Mouse (Mus musculus): ENCODE data around the gene Chpt1. TPM values are rescaled to one million over a fixed set of nuclear protein-coding genes. Genes with fewer than 3 reads are reported as not detected.
A peak's percentile ranks its signal among the peaks of the same experiment; 100 is the strongest.
"Not testable (repeated sequence)": the region's sequence is repeated elsewhere in the genome, so short reads cannot be mapped to it uniquely, and the experiment has no call there.

Chpt1 gene
- polyA plus RNA-seq, 1 experiment from 2014 or later: 11.5 TPM

DNA sequence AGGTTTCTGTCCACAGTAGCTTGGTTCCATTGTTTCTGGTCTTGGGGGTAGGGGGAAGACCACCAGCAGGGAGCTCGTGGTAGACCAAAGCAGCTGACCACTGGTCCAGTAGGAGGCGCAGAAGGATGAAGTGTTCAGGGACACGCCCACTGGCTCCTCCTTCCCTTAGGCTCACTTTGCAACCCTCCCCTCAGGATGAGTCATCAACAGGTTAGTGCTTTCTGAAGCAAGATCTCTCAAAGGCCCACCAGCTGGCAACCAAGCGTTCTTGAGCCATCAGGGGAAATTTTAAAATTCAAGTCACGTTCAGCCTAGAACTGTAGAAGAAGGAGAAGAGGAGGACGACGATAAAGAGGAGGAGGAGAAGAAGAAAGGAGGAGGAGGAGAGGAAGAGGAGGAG lies 12.2 kb downstream of the Chpt1 start:
- 56% methylated on average over 7 of the region's 7 CpGs for WGBS
- ATAC-seq (replicated peaks): no peak
- no peaks in the 10 kb centered on the region for H3K4me1 ChIP-seq

DNA sequence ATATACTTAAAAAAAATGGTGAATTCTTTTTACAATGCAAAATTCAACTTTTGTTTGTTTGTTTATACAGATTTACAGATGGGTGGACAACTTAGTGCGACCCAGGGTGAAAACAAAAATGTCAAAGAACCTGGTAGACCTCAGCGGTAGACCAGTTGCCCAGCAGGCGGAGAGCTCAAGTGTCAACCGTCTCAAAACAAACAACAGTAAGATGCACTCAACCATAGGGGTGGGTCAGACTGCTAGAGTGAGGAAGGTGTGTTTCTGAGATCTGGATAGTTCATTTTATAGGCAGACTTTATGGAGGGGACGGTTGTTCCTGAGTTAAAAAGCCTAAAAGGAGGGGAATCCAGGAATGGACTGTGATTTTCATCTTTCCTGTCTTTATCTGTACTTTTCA lies 15.2 kb downstream of the Chpt1 start:
- no peak for ATAC-seq (replicated peaks)
- Histone ChIP-seq H3K36me3 (no peaks in the 10 kb centered on the region; the same call in 1 of the 2 replicates), H3K27ac (replicated peaks) (no peak overlapping the region), H3K27me3 (no peaks in the 10 kb centered on the region), H3K9me3 (no peaks in the 10 kb centered on the region), H3K4me2 (replicated peaks) (no peak overlapping the region), H3K9ac (replicated peaks) (no peak overlapping the region), H3K4me1 (no peaks in the 10 kb centered on the region), H3K4me3 (no peak overlapping the region)
- WGBS: 92% methylated on average over 5 of the region's 5 CpGs

More for the DNA sequence above, 12.2 kb downstream of the Chpt1 start:
- H3K9me3 ChIP-seq: no peaks in the 10 kb centered on the region
- H3K4me3 ChIP-seq: no peak overlapping the region
- H3K36me3 ChIP-seq: no peaks in the 10 kb centered on the region
- H3K27me3 ChIP-seq: no peaks in the 10 kb centered on the region
- H3K27ac ChIP-seq (replicated peaks): no peak overlapping the region
- no peak overlapping the region for H3K9ac ChIP-seq (replicated peaks)
- no peak overlapping the region for H3K4me2 ChIP-seq (replicated peaks)

GRCm38 (mm10) chr10:88482866-88483265 lies 21.0 kb downstream of the Chpt1 start:
- H3K36me3 ChIP-seq; H3K9ac ChIP-seq (replicated peaks); H3K9me3 ChIP-seq; H3K27ac ChIP-seq (replicated peaks); ATAC-seq (replicated peaks); H3K4me3 ChIP-seq; H3K4me2 ChIP-seq (replicated peaks); H3K4me1 ChIP-seq; H3K27me3 ChIP-seq: not testable (repeated sequence)
- 92% methylated on average over 10 of the region's 10 CpGs for WGBS

DNA sequence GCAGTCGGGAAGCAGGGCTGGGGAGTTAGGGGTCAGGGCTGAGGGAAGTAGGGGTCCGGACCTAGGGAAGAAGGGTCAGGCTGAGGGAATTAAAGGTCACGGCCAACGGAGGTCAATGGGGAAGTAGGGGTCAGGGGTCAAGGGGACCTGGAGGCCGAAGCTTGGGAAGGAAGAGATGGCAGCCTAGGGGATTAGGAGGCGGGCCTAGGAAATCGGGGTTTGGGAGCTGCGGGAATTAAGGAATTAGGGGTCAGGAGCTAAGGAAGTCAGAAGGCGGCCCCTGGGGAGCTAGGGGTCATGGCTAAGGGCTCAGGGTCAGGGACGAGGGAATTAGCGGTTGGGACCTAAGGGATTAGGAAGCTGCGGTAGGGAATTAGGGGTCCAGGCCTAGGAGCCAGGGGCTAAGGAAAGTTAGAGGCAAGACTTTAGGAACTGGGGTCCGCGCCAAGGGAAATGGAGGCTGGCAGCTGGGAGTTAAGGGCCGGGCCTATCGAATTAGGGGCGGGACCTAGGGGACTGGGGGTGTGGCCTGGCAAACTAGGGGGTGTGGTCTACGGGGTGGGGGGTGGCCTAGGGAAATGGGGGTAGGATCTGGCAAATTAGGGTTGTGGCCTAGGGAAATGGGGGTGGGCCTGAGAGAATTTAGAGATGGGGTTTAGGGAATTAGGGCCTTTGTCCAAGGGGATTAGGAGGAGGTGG lies 43.6 kb downstream of the Chpt1 start:
- no peaks in the 10 kb centered on the region for H3K27me3 ChIP-seq
- 73% methylated on average over 18 of the region's 18 CpGs for WGBS
- ATAC-seq (replicated peaks): no peak

GRCm38 (mm10) chr10:88459502-88459992 lies 44.3 kb downstream of the Chpt1 start, which contains the start of gene Sycp3:
Gene Sycp3 (plus strand): TSS chr10:88459569.
- Histone ChIP-seq H3K4me1 (no peaks in the 10 kb centered on the region), H3K27ac (replicated peaks) (no peak within 1 kb of the TSS), H3K4me2 (replicated peaks) (no peak within 1 kb of the TSS), H3K4me3 (no peak within 1 kb of the TSS), H3K36me3 (no peaks in the 10 kb centered on the region), H3K9ac (replicated peaks) (no peak within 1 kb of the TSS), H3K9me3 (no peaks in the 10 kb centered on the region), H3K27me3 (no peaks in the 10 kb centered on the region)
- ATAC-seq (replicated peaks): no peak
- 88% methylated on average over 33 of the region's 33 CpGs for WGBS

More for the DNA sequence above, 43.6 kb downstream of the Chpt1 start:
- Histone ChIP-seq H3K4me3 (no peak overlapping the region), H3K27ac (replicated peaks) (no peak overlapping the region), H3K36me3 (no peaks in the 10 kb centered on the region), H3K4me2 (replicated peaks) (no peak overlapping the region), H3K9me3 (no peaks in the 10 kb centered on the region), H3K4me1 (no peaks in the 10 kb centered on the region), H3K9ac (replicated peaks) (no peak overlapping the region)

- Histone ChIP-seq H3K36me3 (no peaks in the 10 kb centered on the region), H3K9me3 (no peaks in the 10 kb centered on the region), H3K27me3 (no peaks in the 10 kb centered on the region), H3K4me2 (replicated peaks) (no peak overlapping the region), H3K4me3 (no peak overlapping the region), H3K9ac (replicated peaks) (no peak overlapping the region), H3K27ac (replicated peaks) (no peak overlapping the region), H3K4me1 (no peaks in the 10 kb centered on the region)
- no peak for ATAC-seq (replicated peaks)
- 55% methylated on average over 6 of the region's 6 CpGs for WGBS
Observed at GRCm38 (mm10) chr10:88457816-88458215, 46.1 kb downstream of the Chpt1 start.

- no peak overlapping the region for H3K4me2 ChIP-seq (replicated peaks)
- no peak overlapping the region for H3K27ac ChIP-seq (replicated peaks)
- no peak overlapping the region for H3K4me3 ChIP-seq
- no peak overlapping the region for H3K9ac ChIP-seq (replicated peaks)
- H3K4me1 ChIP-seq: peaks cover 10% of the 10 kb centered on the region
- WGBS: 69% methylated on average over 6 of the region's 6 CpGs
- no peaks in the 10 kb centered on the region for H3K36me3 ChIP-seq
- no peak for ATAC-seq (replicated peaks)
- H3K27me3 ChIP-seq: no peaks in the 10 kb centered on the region
- no peaks in the 10 kb centered on the region for H3K9me3 ChIP-seq
Observed at GRCm38 (mm10) chr10:88451990-88452389, 51.9 kb downstream of the Chpt1 start.

DNA sequence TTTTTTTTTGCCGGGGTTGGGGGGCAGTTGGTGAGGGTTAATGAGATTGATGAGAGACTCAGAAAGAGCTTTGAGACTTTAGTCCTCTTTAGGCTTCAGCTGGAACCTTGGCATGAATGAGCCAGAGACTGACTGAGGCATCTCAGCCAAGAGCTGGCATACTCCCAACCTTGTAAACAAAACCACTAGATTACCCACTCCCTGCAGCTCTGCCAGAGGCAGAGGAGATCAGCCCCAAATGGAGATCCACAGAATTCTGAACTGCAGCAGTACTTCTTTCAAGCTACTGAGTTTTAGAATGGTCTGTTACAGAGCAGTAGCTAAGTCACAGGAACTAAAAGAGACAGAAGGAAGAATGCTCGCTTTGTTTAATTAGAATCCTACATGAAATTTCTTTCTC lies 52.7 kb downstream of the Chpt1 start:
- H3K36me3 ChIP-seq: 0 out of 2 replicates have a peak, but pooled peaks cover 3% of the 10 kb centered on the region
- H3K27me3 ChIP-seq: no peaks in the 10 kb centered on the region
- peaks cover 10% of the 10 kb centered on the region for H3K4me1 ChIP-seq
- 46% methylated on average over 2 of the region's 2 CpGs for WGBS
- H3K9me3 ChIP-seq: no peaks in the 10 kb centered on the region
- no peak overlapping the region for H3K9ac ChIP-seq (replicated peaks)
- H3K4me3 ChIP-seq: no peak overlapping the region
- no peak overlapping the region for H3K4me2 ChIP-seq (replicated peaks)
- H3K27ac ChIP-seq (replicated peaks): no peak overlapping the region
- ATAC-seq (replicated peaks): peak; percentile 80

GRCm38 (mm10) chr10:88441224-88441623 lies 62.6 kb downstream of the Chpt1 start:
- Histone ChIP-seq H3K9me3 (no peaks in the 10 kb centered on the region), H3K4me2 (replicated peaks) (no peak overlapping the region), H3K4me1 (no peaks in the 10 kb centered on the region), H3K4me3 (no peak overlapping the region), H3K36me3 (peaks cover 19% of the 10 kb centered on the region), H3K27me3 (no peaks in the 10 kb centered on the region), H3K27ac (replicated peaks) (no peak overlapping the region), H3K9ac (replicated peaks) (no peak overlapping the region)
- 85% methylated on average over 6 of the region's 6 CpGs for WGBS
- no peak for ATAC-seq (replicated peaks)

DNA sequence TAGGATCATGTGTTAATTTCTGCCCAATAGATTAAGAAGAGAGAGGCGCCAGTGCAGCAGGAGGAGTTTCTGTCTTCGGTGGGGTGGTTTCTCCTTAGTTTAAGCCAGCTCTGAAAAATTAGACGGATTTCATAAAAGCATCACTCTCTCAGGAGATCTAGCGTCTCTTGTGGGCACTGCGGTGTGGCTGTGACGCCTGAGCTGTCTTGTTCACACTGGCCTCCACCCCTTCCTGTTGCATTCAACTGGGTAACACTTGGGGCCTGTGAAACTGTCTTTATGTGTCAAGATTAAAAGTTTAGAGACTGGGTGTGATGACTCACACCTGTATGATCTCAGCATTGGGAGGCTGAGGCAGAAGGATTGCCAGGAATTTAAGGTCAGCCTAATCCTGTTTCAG lies 75.9 kb downstream of the Chpt1 start:
- peaks cover 22% of the 10 kb centered on the region for H3K36me3 ChIP-seq
- H3K27ac ChIP-seq (replicated peaks): no peak overlapping the region
- no peak overlapping the region for H3K4me2 ChIP-seq (replicated peaks)
- no peaks in the 10 kb centered on the region for H3K27me3 ChIP-seq
- 93% methylated on average over 6 of the region's 6 CpGs for WGBS
- H3K4me3 ChIP-seq: no peak overlapping the region
- no peaks in the 10 kb centered on the region for H3K4me1 ChIP-seq
- no peak for ATAC-seq (replicated peaks)
- no peak overlapping the region for H3K9ac ChIP-seq (replicated peaks)
- no peaks in the 10 kb centered on the region for H3K9me3 ChIP-seq

DNA sequence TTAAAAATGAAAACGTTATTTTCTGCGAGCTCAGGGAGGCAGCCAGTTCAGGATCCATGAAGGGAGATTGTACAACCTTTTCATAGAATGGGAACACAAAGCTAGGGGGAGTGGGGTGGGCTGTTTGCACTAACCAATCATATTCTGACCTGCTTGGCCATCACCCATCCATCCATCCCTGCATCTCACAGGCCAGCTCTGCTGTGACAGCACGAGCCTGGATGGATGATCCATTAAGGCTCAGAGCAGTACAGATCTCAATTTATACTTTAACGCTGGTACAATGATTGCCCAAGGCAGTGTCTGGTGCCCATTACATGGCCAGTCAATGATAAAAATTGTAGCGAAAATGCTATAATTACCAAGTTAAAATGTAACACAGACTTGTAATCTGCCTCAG lies 77.0 kb downstream of the Chpt1 start:
- no peak overlapping the region for H3K4me3 ChIP-seq
- H3K4me1 ChIP-seq: no peaks in the 10 kb centered on the region
- H3K9me3 ChIP-seq: no peaks in the 10 kb centered on the region
- H3K36me3 ChIP-seq: peaks cover 17% of the 10 kb centered on the region
- ATAC-seq (replicated peaks): peak; percentile 26
- no peak overlapping the region for H3K4me2 ChIP-seq (replicated peaks)
- no peak overlapping the region for H3K27ac ChIP-seq (replicated peaks)
- H3K9ac ChIP-seq (replicated peaks): no peak overlapping the region
- no peaks in the 10 kb centered on the region for H3K27me3 ChIP-seq
- 61% methylated on average over 5 of the region's 5 CpGs for WGBS

GRCm38 (mm10) chr10:88426158-88426816 lies 77.6 kb downstream of the Chpt1 start:
- 94% methylated on average over 2 of the region's 2 CpGs for WGBS
- H3K9me3 ChIP-seq: no peaks in the 10 kb centered on the region
- ATAC-seq (replicated peaks): peak; percentile 93
- H3K4me3 ChIP-seq: no peak overlapping the region
- no peaks in the 10 kb centered on the region for H3K4me1 ChIP-seq
- no peaks in the 10 kb centered on the region for H3K27me3 ChIP-seq
- no peak overlapping the region for H3K9ac ChIP-seq (replicated peaks)
- H3K27ac ChIP-seq (replicated peaks): no peak overlapping the region
- H3K4me2 ChIP-seq (replicated peaks): no peak overlapping the region
- peaks cover 16% of the 10 kb centered on the region for H3K36me3 ChIP-seq
